Mouse (Mus musculus) erythroblast, embryonic 14.5 days (primary cell): ENCODE results near the gene Zmat1.

Source experiments
- GATA1 ChIP-seq: IDR thresholded peaks from 2 replicates; pipeline ENCODE4 v1.6.1; 2012; ENCODE audit warnings: low read length, inconsistent platforms, mixed read lengths
- TAL1 ChIP-seq: IDR thresholded peaks from 3 replicates; pipeline ENCODE4 v1.6.1; 2012; ENCODE audit warnings: low read length, inconsistent platforms, mixed read lengths

DNA sequence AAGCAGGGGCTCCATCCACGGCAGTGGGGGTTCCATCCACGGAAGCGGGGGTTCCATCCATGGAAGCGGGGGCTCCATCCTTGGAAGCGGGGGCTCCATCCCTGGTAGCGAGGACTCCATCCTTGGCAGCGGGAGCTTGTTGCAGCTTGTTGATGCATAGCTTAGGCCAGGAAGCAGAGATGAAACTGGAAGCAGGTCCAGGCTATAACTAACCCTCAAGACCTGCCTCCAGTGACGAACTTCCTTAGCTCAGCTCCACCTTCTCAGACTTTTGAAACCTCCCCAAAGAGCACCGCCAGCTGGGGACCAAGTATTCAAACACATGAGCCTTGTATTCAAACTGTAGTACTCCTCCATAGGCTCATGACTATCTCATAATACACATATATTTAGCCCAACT is 16.1 kb upstream of the Zmat1 start:
- no peak for TF ChIP-seq GATA1
- no peak for TF ChIP-seq TAL1
